Mouse (Mus musculus) midbrain, embryonic 10.5 days (tissue): ENCODE measurements at regions not wholly inside any gene's neighbourhood (a gene's known extent, or its start where the extent isn't known, plus 50 kb on each side); places are given as distances from the start of the nearest gene placed in this dataset.

Experiments used
- DNase-seq: peaks from one replicate; pipeline ENCODE4 v3.0.0-alpha.2; 2017; ENCODE audit warnings: low spot score
- H3K27ac ChIP-seq: fragments of 300-500 bp; sonication (generic); replicated peaks from 2 replicates; pipeline ENCODE4 v1.5.1; 2016; ENCODE audit warnings: mild to moderate bottlenecking
- H3K27me3 ChIP-seq: fragments of 300-500 bp; sonication (generic); 2 replicates; pipeline ENCODE4 v1.6.1; 2016; ENCODE audit warnings: low read depth, mild to moderate bottlenecking; ENCODE audit not compliant: poor library complexity, severe bottlenecking
- H3K36me3 ChIP-seq: fragments of 300-500 bp; sonication (generic); 2 replicates; pipeline ENCODE4 v1.6.1; 2016; ENCODE audit warnings: mild to moderate bottlenecking, moderate library complexity
- H3K4me1 ChIP-seq: fragments of 300-500 bp; sonication (generic); 2 replicates; pipeline ENCODE4 v1.6.1; 2016
- H3K4me3 ChIP-seq: fragments of 300-500 bp; sonication (generic); 2 replicates; pipeline ENCODE4 v1.5.1; 2016; ENCODE audit warnings: mild to moderate bottlenecking, moderate library complexity
- H3K9me3 ChIP-seq: fragments of 300-500 bp; sonication (generic); replicated peaks from 2 replicates; pipeline ENCODE4 v1.6.1; 2016; ENCODE audit warnings: mild to moderate bottlenecking
- WGBS: fragments of 180-500 bp; shearing (Covaris S2); methylation state at CpG from one replicate; pipeline ENCODE4 v1.1.7; 2016; 5-methylcytosine and 5-hydroxymethylcytosine counted together

DNA sequence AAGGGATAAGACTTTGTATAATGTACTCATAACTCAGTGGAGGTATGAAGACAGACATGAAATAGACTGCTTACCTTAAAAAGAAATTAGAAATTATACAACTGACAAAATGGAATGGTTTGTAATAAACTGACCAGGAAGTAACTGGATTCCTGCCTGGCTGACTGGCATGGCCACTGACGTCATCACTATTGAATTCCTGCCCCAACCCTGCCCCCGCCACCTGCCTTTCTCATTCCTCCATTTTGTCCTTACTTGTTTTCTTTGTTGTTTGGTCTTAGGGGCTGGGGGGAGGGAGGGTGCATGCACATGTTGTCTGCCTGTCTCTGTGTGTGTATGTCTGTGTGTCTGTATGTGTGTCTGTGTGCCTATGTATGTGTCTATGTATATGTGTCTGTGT is 283.2 kb upstream of the Tbx3 start:
- no peak overlapping the region for H3K27ac ChIP-seq
- peaks cover 11% of the 10 kb centered on the region for H3K4me1 ChIP-seq
- no peaks in the 10 kb centered on the region for H3K9me3 ChIP-seq
- H3K27me3 ChIP-seq: peaks cover 39% of the 10 kb centered on the region
- no peaks in the 10 kb centered on the region for H3K36me3 ChIP-seq
- 58% methylated on average over 2 of the region's 2 CpGs for WGBS
- no peak for DNase-seq
- H3K4me3 ChIP-seq: no peak overlapping the region

DNA sequence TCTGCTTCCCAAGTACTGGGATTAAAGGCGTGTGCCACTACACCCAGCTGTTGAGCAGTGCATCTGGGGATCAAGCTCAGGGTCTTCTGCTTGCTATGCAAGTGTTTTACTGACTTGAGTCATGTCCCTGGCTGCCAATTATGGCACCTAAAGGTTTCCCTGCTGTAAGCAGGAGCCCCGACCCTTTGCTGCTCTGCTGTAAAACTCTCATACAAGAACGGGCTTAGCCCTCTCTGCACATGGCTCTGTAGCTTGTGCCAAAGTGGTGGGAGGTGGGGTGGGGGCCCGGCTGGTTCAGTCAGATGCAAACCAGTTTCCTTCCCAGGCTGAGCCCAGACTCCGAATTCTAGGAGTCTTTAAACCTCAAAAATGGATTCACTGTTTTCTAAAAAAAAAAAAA is 281.6 kb upstream of the Tbx3 start:
- DNase-seq: no peak
- 73% methylated on average over 5 of the region's 5 CpGs for WGBS
- Histone ChIP-seq H3K27me3 (peaks cover 36% of the 10 kb centered on the region), H3K4me3 (no peak overlapping the region), H3K36me3 (no peaks in the 10 kb centered on the region), H3K27ac (no peak overlapping the region), H3K4me1 (peaks cover 11% of the 10 kb centered on the region), H3K9me3 (no peaks in the 10 kb centered on the region)

DNA sequence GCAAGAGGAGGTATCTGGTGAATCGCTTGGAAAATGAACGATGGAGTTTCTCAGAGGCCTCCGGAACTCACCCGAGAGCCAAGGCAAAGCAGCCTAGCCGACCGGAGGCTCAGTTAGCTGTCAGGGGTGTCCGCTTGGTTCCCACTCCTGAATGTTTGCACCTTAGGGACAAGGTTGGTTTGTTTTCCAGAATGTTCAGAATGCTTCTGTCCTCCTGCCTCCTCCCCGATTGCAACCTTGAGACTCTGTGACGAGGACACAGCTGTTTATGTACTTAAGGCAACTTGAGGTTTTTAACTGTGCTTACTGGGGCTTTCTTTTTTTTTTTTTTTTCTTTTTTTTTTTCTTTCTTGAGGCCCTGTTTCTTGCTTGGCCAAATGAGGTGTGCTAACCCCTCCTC is 281.1 kb upstream of the Tbx3 start:
- peaks cover 31% of the 10 kb centered on the region for H3K27me3 ChIP-seq
- DNase-seq: no peak
- 92% methylated on average over 9 of the region's 9 CpGs for WGBS
- H3K36me3 ChIP-seq: no peaks in the 10 kb centered on the region
- no peak overlapping the region for H3K4me3 ChIP-seq
- H3K27ac ChIP-seq: no peak overlapping the region
- H3K9me3 ChIP-seq: no peaks in the 10 kb centered on the region
- peaks cover 11% of the 10 kb centered on the region for H3K4me1 ChIP-seq

DNA sequence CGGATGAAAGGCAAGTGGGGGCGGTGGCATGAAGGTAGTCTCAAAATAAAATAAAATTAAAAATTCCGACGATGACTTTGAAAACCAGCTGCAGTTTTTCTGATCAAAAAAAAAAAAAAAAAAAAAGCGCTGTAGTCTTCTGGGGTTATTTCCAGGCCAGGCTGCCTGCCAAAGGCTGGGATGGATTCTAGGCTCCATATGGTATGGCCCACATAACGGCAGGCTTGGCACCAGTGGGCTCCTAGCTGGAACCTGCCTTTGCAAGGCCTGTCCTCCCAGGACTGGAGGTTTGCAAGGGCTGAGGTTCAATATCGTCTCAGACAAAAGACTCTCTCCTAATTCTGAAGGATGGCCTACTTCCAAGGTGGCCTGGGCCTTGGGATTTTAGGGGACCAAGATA is 280.6 kb upstream of the Tbx3 start:
- Histone ChIP-seq H3K36me3 (no peaks in the 10 kb centered on the region), H3K9me3 (no peaks in the 10 kb centered on the region), H3K4me3 (no peak overlapping the region), H3K27ac (no peak overlapping the region), H3K4me1 (peaks cover 11% of the 10 kb centered on the region), H3K27me3 (peaks cover 26% of the 10 kb centered on the region)
- WGBS: 93% methylated on average over 7 of the region's 7 CpGs
- no peak for DNase-seq

DNA sequence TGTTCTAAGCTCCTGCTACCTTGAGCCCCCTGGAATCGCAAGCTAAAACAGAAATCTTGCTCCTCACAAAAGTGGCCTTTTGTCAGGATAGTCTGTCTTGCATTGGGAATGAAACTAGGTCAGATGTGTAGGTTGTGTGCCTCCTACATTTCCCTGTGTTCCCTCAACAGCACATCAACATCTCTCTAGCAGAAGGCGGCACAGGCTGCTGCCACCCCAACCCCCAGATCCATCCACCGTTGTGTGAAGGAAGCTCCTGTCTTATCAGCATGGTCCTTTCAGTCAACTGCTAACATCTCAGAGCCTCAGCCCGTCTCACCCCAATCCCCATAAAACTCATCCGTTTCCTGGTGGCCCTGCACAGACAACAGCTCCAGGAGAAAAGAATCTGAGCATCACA is 272.0 kb upstream of the Tbx3 start:
- Histone ChIP-seq H3K4me1 (peaks cover 22% of the 10 kb centered on the region), H3K36me3 (no peaks in the 10 kb centered on the region), H3K4me3 (no peak overlapping the region), H3K27me3 (peaks cover 13% of the 10 kb centered on the region; the same call in 1 of the 2 replicates), H3K9me3 (0 out of 2 replicates have a peak, but pooled peaks cover 5% of the 10 kb centered on the region), H3K27ac (no peak overlapping the region)
- WGBS: 89% methylated on average over 5 of the region's 5 CpGs
- DNase-seq: no peak

DNA sequence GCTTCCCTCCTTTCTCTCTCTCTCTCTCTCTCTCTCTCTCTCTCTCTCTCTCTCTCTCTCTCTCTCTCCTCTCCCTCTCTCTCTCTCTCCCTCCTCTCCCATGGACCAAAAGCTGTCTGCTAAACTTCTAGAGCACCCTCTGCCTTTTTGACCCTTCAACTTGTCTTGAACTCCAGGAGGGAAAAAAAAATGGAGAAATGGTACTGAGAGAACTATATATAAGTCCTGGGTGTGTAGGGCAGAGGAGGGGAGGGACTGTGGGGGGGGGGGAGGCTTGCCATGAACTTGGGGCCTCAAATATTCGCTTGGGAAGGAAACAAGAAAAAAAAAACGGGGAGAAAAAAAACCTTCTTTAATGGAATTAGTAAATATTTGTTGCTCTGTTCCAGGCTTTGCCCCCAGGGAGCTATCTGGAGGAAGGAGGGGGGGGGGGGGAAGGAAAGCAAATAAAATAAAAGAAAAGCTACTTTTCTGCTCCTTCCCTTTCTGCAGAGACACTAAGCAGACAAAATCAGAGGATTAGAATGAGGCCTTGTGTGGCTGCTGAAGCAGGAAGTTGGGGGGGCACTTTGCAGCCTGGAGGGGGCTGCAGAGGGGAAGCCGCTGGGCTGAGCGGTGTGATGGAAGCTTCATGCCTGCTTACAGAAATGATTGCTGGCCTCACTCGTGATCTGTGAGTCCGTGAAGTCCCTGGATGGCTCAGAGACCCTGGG is 270.1 kb upstream of the Tbx3 start:
- peak; percentile 34 for DNase-seq
- H3K36me3 ChIP-seq: no peaks in the 10 kb centered on the region
- WGBS: 18% methylated on average over 6 of the region's 6 CpGs
- H3K27ac ChIP-seq: peak overlapping the region; percentile 82
- 0 out of 2 replicates have a peak, but pooled peaks cover 5% of the 10 kb centered on the region for H3K9me3 ChIP-seq
- H3K27me3 ChIP-seq: peaks cover 13% of the 10 kb centered on the region; the same call in 1 of the 2 replicates
- no peak overlapping the region for H3K4me3 ChIP-seq
- H3K4me1 ChIP-seq: peaks cover 22% of the 10 kb centered on the region

DNA sequence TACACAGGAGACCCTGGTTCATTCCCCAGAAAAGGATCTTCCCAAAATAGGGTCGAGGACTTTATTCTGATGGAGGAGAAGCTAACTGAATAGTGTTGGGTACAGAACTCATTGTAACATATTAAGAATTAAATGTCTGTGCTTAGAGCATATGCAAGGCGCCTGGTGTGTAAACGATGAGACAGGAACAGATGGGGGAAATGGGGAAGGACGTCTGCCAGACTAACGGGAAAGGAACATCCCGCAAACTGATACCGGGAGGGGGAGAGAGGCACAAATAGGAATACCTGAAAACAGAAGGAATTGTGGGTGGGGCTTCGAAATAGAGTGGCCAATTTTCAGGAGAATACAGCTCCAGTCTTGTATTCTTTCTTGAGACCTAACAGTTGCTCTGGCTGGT is 268.6 kb upstream of the Tbx3 start:
- no peak overlapping the region for H3K27ac ChIP-seq
- 88% methylated on average over 8 of the region's 8 CpGs for WGBS
- DNase-seq: no peak

DNA sequence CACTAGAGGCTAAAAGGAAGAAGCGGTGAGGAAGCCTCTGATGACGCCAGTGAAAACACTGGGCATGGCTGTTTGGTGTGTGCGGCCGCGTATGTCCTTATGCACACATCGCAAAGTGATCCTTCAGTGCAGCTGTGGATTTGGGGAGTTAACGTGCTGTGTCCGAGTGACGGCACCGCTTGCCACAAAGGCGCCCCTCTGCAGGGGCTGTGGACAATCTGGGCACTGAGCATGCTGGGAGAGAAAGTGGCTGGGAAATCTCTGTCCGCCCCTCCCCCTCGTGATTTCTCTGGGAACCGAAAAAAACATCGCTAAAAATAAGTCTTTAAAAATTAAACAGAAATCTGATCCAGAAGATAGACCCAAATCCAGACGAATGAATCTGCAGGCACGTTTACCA is 267.8 kb upstream of the Tbx3 start:
- Histone ChIP-seq H3K9me3 (0 out of 2 replicates have a peak, but pooled peaks cover 5% of the 10 kb centered on the region), H3K27me3 (peaks cover 13% of the 10 kb centered on the region; the same call in 1 of the 2 replicates), H3K4me3 (no peak overlapping the region), H3K27ac (no peak overlapping the region), H3K4me1 (peaks cover 22% of the 10 kb centered on the region), H3K36me3 (no peaks in the 10 kb centered on the region)
- no peak for DNase-seq
- WGBS: 88% methylated on average over 17 of the region's 17 CpGs

More for the DNA sequence above, 268.6 kb upstream of the Tbx3 start:
- H3K4me1 ChIP-seq: peaks cover 22% of the 10 kb centered on the region
- no peaks in the 10 kb centered on the region for H3K36me3 ChIP-seq
- H3K27me3 ChIP-seq: peaks cover 13% of the 10 kb centered on the region; the same call in 1 of the 2 replicates
- H3K4me3 ChIP-seq: no peak overlapping the region
- 0 out of 2 replicates have a peak, but pooled peaks cover 5% of the 10 kb centered on the region for H3K9me3 ChIP-seq

DNA sequence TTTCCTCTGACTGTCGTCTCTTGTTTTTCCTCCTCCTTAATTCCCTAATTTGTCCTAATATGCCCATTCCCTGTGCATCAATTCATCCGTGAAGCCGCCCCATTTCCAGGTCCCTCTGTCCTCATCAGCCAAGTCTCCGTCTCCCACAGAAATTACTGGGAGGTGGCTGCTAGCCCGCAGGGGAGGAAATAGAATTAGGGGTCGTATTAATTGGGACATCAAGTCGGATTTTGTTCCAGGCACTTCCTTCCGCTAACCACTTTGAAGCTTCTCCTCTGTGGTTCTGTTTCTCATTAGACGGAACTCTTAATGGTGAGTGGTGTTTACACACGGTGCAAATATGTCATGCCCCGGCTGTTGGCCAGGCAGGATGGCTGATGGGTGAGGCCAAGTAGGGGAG is 259.5 kb upstream of the Tbx3 start:
- Histone ChIP-seq H3K36me3 (no peaks in the 10 kb centered on the region), H3K27me3 (peaks cover 9% of the 10 kb centered on the region), H3K4me3 (no peak overlapping the region), H3K4me1 (no peaks in the 10 kb centered on the region), H3K27ac (no peak overlapping the region), H3K9me3 (peaks cover 8% of the 10 kb centered on the region)
- WGBS: 75% methylated on average over 11 of the region's 11 CpGs
- no peak for DNase-seq

DNA sequence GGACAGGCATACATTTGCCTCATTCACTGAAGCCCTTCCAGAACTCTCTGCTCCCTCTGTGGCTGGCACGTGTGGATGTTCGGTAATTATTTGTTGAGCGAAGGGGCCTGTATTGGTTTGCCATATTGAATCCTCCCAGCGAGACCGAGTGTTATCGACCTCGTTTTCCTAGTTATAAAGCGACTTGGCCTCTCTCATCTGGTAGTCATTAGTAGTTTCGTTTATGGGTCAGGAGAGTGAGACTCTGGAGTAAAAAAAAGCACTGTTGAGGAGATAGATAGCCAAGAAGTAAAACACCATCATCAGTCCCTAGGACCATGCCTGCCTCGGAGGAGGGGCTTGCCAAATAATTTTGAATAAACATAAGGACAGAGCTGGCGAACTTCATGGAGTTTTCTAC is 254.6 kb upstream of the Tbx3 start:
- WGBS: 79% methylated on average over 11 of the region's 11 CpGs
- no peak for DNase-seq
- Histone ChIP-seq H3K4me1 (peaks cover 2% of the 10 kb centered on the region; the same call in 1 of the 2 replicates), H3K36me3 (no peaks in the 10 kb centered on the region), H3K27me3 (peaks cover 7% of the 10 kb centered on the region; the same call in 1 of the 2 replicates), H3K9me3 (peaks cover 8% of the 10 kb centered on the region), H3K27ac (no peak overlapping the region), H3K4me3 (no peak overlapping the region)

DNA sequence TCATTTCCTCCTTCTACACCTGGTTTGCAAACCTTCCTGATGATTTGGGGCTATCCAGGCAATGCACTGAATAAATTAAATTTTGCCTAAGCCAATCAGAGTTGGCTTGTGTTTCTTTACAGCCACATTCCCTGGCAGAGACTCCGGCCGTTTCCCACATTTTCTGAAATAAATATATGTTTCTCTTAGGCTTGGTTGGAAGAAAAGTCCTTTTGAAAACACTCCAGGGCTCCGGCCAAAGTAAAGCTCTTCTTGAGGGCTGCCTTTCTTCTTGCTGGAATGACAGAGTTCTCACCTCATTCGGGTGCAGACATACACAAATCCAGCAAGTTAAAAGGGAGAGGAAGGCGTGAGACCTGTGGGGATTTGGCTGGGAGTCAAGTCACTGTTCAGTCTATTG is 252.0 kb upstream of the Tbx3 start:
- H3K36me3 ChIP-seq: no peaks in the 10 kb centered on the region
- peaks cover 4% of the 10 kb centered on the region; the same call in 1 of the 2 replicates for H3K4me1 ChIP-seq
- H3K4me3 ChIP-seq: no peak overlapping the region
- peaks cover 5% of the 10 kb centered on the region for H3K9me3 ChIP-seq
- H3K27ac ChIP-seq: no peak overlapping the region
- WGBS: 84% methylated on average over 5 of the region's 5 CpGs
- DNase-seq: no peak
- H3K27me3 ChIP-seq: peaks cover 7% of the 10 kb centered on the region; the same call in 1 of the 2 replicates

DNA sequence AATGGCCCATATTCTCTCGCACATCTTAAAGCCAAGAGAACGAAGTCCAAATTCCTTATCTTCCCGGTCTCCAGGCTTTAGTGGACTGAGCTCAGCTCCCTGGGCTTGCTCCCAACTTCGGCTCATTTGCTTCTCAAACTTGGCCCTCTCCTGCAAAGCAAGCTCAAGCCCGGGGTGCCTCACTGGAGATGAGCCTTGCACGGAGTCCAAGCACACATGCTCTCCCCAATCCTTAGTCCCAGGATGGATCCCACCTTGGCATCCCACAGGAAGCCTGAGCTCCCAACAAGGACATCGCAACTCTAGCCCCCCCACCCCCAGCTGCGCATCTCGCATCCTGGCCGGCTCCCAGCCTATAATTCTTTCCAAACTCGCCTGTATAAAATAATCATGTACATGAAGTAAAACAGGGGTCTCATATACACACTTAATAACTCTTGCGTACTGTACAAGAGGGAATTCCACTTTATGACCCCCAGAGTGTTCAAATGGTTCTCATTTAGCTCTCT is 242.9 kb upstream of the Tbx3 start:
- Histone ChIP-seq H3K9me3 (no peaks in the 10 kb centered on the region), H3K36me3 (no peaks in the 10 kb centered on the region), H3K27me3 (no peaks in the 10 kb centered on the region), H3K27ac (no peak overlapping the region), H3K4me1 (no peaks in the 10 kb centered on the region), H3K4me3 (no peak overlapping the region)
- 89% methylated on average over 12 of the region's 12 CpGs for WGBS
- no peak for DNase-seq

DNA sequence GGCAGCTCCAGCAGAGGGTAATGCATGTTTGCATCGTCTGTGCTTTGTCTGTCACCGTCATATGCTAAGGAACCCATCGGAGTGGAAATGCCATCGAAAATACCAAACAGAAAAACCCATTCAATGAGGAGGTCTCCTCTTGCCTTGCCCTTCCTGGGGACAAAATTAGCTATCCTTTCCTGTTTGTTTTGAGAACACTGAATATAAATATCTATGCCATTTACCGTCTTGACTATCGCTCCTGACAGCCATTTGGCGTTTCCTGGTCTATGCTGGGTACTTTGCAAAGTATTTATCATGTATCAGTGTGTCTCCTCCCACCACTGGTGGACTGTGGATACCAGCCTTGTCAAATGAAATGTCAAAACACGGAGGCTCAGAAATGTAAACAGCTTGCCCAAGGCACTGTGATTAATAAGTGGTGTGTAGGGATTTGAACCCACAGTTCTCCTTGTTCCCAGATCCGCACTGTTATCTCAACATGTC is 239.2 kb upstream of the Tbx3 start:
- H3K4me1 ChIP-seq: no peaks in the 10 kb centered on the region
- H3K27ac ChIP-seq: no peak overlapping the region
- DNase-seq: no peak
- H3K4me3 ChIP-seq: no peak overlapping the region
- no peaks in the 10 kb centered on the region for H3K9me3 ChIP-seq
- WGBS: 89% methylated on average over 9 of the region's 9 CpGs
- no peaks in the 10 kb centered on the region for H3K36me3 ChIP-seq
- peaks cover 10% of the 10 kb centered on the region for H3K27me3 ChIP-seq
